In the genomic region with DNA sequence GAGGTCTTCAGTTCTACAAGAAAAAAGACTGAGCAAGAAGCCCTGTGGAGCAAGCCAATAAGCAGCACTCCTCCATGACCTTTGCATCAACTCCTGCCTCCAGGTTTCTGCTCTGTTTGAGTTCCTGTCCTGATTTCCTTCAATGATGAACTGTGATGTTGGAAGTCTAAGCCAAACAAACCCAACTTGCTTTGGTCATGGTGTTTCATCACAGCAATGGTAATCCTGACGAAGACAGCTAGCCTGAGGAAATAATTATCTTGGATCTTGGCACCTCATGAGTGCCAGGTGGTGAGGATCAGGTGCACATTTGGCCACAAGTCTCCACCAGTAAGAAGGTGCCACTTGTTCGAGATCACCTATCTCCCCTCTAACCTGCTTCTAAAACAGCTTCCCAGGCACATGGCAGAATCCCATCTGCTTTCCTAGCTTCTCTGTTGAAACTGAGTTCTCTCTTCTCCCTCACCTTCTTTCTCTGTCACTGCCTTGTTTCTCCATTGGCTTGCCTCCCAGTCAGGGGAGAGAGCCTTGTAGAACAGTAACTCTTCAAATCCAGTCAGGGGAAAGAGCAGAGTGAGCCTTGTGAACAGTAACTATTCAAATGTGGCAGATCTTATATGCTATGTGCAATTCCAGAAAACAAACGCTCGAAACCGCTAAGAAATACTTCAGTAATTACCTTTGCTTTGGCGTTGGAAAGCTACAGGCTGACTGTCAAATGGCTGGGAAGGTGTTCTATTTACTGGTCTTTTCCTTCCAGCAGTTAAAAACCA, we compare ENCODE assay signal across 8 mouse cellular contexts. TPM values are rescaled to one million over a fixed set of nuclear protein-coding genes. Genes with fewer than 3 reads are reported as not detected.
DNase-seq lines count a peak whose midpoint lies in the region; ATAC-seq and TF ChIP-seq lines count a peak whose summit lies in the region.

Gene Baz1a (minus strand): TSS at position 723 of the 773 bp plus-strand sequence.

- no peaks in the 10 kb centered on the region for H3K4me1 ChIP-seq in hindbrain, embryonic 11.5 days (replicated peaks; ENCODE audit: control insufficient read depth, insufficient read depth, low read length)
- H3K4me1 ChIP-seq in hindbrain, embryonic 14.5 days (replicated peaks; ENCODE audit: control insufficient read depth, insufficient read depth, low read length) = no peaks in the 10 kb centered on the region
- no peaks in the 10 kb centered on the region; the same call in 1 of the 2 replicates for H3K4me1 ChIP-seq in forebrain, embryonic 16.5 days (replicated peaks; ENCODE audit: control insufficient read depth, insufficient read depth, low read length)
- H3K4me1 ChIP-seq in liver, embryonic 14.5 days (replicated peaks; ENCODE audit: control insufficient read depth in 2 of 2, insufficient read depth in 2 of 2, low read length in 1 of 2) = peaks cover 0 to 2% of the 10 kb centered on the region in 2 experiments; a peak in 1 of 4 replicates

- no peak within 1 kb of the TSS for H3K27ac ChIP-seq in hindbrain, embryonic 11.5 days (ENCODE audit: low read depth, low read length)
- no peak within 1 kb of the TSS for H3K27ac ChIP-seq in hindbrain, embryonic 14.5 days
- H3K27ac ChIP-seq in forebrain, embryonic 16.5 days (ENCODE audit: low read length) = no peak within 1 kb of the TSS
- no peak within 1 kb of the TSS for H3K27ac ChIP-seq in liver, embryonic 14.5 days

- 93% methylated on average over 6 of the region's 6 CpGs for WGBS in hindbrain, embryonic 11.5 days
- WGBS in hindbrain, embryonic 14.5 days = 87% methylated on average over 6 of the region's 6 CpGs
- WGBS in forebrain, embryonic 16.5 days = 85% methylated on average over 6 of the region's 6 CpGs
- WGBS in liver, embryonic 14.5 days (ENCODE audit: insufficient replicate concordance) = 64% methylated on average over 6 of the region's 6 CpGs

- TF ChIP-seq CTCF in liver, embryonic 14.5 days (IDR thresholded peaks at IDR 0.05; ENCODE audit: low read depth) = no peak

- intact Hi-C loops in left cerebral cortex, postnatal 4 days (cut with DNase I) = no loop called here

- no peak within 1 kb of the TSS for H3K4me2 ChIP-seq in hindbrain, embryonic 11.5 days (replicated peaks; ENCODE audit: low read depth, low read length)
- H3K4me2 ChIP-seq in hindbrain, embryonic 14.5 days (replicated peaks) = no peak within 1 kb of the TSS
- H3K4me2 ChIP-seq in forebrain, embryonic 16.5 days (ENCODE audit: low read length) = no peak within 1 kb of the TSS
- no peak within 1 kb of the TSS for H3K4me2 ChIP-seq in liver, embryonic 14.5 days (ENCODE audit: low read depth)

- no peak for ATAC-seq in hindbrain, embryonic 11.5 days (ENCODE audit: low FRiP score)
- no peak for ATAC-seq in hindbrain, embryonic 14.5 days (ENCODE audit: low FRiP score)
- no peak for ATAC-seq in forebrain, embryonic 16.5 days
- ATAC-seq in liver, embryonic 14.5 days (ENCODE audit: insufficient read depth) = no peak

- H3K9me3 ChIP-seq in hindbrain, embryonic 11.5 days (ENCODE audit: control insufficient read depth, low read length) = no peaks in the 10 kb centered on the region
- H3K9me3 ChIP-seq in hindbrain, embryonic 14.5 days (ENCODE audit: control insufficient read depth, low read length) = no peaks in the 10 kb centered on the region
- no peaks in the 10 kb centered on the region for H3K9me3 ChIP-seq in forebrain, embryonic 16.5 days (ENCODE audit: control insufficient read depth, low read length)
- no peaks in the 10 kb centered on the region for H3K9me3 ChIP-seq in liver, embryonic 14.5 days (ENCODE audit: control insufficient read depth, low read length)

- DNase-seq in hindbrain, embryonic 11.5 days (ENCODE audit: low spot score) = no peak
- no peak for DNase-seq in hindbrain, embryonic 14.5 days (ENCODE audit: low spot score)
- DNase-seq in adipocyte (ENCODE audit: low spot score) = peak; percentile 68
- no peak for DNase-seq in liver, embryonic 14.5 days (ENCODE audit: low read depth in 3 of 3, low spot score in 3 of 3)
- no peak for DNase-seq in cerebellum, postnatal 36 days
- no peak for DNase-seq in layer of hippocampus, postnatal 10 days (ENCODE audit: low spot score in 2 of 2)
- DNase-seq in left cerebral cortex, postnatal 4 days = no peak

- no peak for TF ChIP-seq EP300 in liver, embryonic 14.5 days (IDR thresholded peaks at IDR 0.05; ENCODE audit: low read depth)

- no peak within 1 kb of the TSS for H3K4me3 ChIP-seq in hindbrain, embryonic 11.5 days (ENCODE audit: low read depth, low read length)
- no peak within 1 kb of the TSS for H3K4me3 ChIP-seq in hindbrain, embryonic 14.5 days (replicated peaks; ENCODE audit: low read length)
- H3K4me3 ChIP-seq in forebrain, embryonic 16.5 days (replicated peaks; ENCODE audit: low read length) = no peak within 1 kb of the TSS
- no peak within 1 kb of the TSS for H3K4me3 ChIP-seq in liver, embryonic 14.5 days (ENCODE audit: insufficient read depth in 1 of 2, low read depth in 2 of 2, low read length in 2 of 2)

- no peaks in the 10 kb centered on the region for H3K27me3 ChIP-seq in hindbrain, embryonic 11.5 days (ENCODE audit: control insufficient read depth, insufficient read depth, low read length)
- no peaks in the 10 kb centered on the region for H3K27me3 ChIP-seq in hindbrain, embryonic 14.5 days (ENCODE audit: control insufficient read depth, insufficient read depth, low read length)
- H3K27me3 ChIP-seq in forebrain, embryonic 16.5 days (replicated peaks; ENCODE audit: control insufficient read depth, insufficient read depth, low read length) = no peaks in the 10 kb centered on the region
- H3K27me3 ChIP-seq in liver, embryonic 14.5 days (ENCODE audit: control insufficient read depth, insufficient read depth, low read length) = no peaks in the 10 kb centered on the region

- no peak within 1 kb of the TSS for H3K9ac ChIP-seq in hindbrain, embryonic 11.5 days (ENCODE audit: low read depth, low read length)
- no peak within 1 kb of the TSS for H3K9ac ChIP-seq in hindbrain, embryonic 14.5 days
- no peak within 1 kb of the TSS for H3K9ac ChIP-seq in forebrain, embryonic 16.5 days (replicated peaks; ENCODE audit: low read depth, low read length)
- no peak within 1 kb of the TSS for H3K9ac ChIP-seq in liver, embryonic 14.5 days (replicated peaks)

- H3K36me3 ChIP-seq in hindbrain, embryonic 11.5 days (ENCODE audit: control insufficient read depth, insufficient read depth, low read length) = no peaks in the 10 kb centered on the region
- H3K36me3 ChIP-seq in hindbrain, embryonic 14.5 days (replicated peaks; ENCODE audit: control insufficient read depth, insufficient read depth) = no peaks in the 10 kb centered on the region
- H3K36me3 ChIP-seq in forebrain, embryonic 16.5 days (ENCODE audit: control insufficient read depth, insufficient read depth) = no peaks in the 10 kb centered on the region
- no peaks in the 10 kb centered on the region for H3K36me3 ChIP-seq in liver, embryonic 14.5 days (replicated peaks; ENCODE audit: control insufficient read depth, insufficient read depth, low read depth)

RNA-seq across cellular contexts. Expression of gene Baz1a, which starts in this region (rescaled TPM):
- polyA plus RNA-seq in hindbrain, embryonic 11.5 days (2014; fragmentation: Nextera tagmentation; extraction: Ambion mirVana) = 29.0 and 42.1 TPM in 2 replicates
- 4.5 and 6.5 TPM in 2 replicates for polyA plus RNA-seq in hindbrain, embryonic 14.5 days (2014; fragmentation: Nextera tagmentation; extraction: Ambion mirVana)
- polyA plus RNA-seq in forebrain, embryonic 16.5 days (2015; fragmentation: Nextera tagmentation; extraction: Ambion mirVana) = 12.1 and 18.0 TPM in 2 replicates
- 9.6 and 17.7 TPM in 2 replicates for polyA plus RNA-seq in liver, embryonic 14.5 days (2012; rRNA removed)
- 26.4 and 28.0 TPM in 2 replicates for polyA plus RNA-seq in liver, embryonic 14.5 days (2014; fragmentation: Nextera tagmentation; extraction: Ambion mirVana)
- 1 to 10 TPM; 2.9 to 4.2 TPM for total RNA-seq in layer of hippocampus, postnatal 10 days (2021)
- 1 to 10 TPM; 3.9 to 4.0 TPM for total RNA-seq in left cerebral cortex, postnatal 4 days (2021)
